Mouse (Mus musculus) heart, postnatal 10 days (tissue): ENCODE measurements at regions not wholly inside any gene's neighbourhood (a gene's known extent, or its start where the extent isn't known, plus 50 kb on each side); places are given as distances from the start of the nearest gene placed in this dataset.

Experiments used
- DNase-seq, 2 experiments: peaks; one replicate each; pipeline ENCODE4 v3.0.0; 2021
- intact Hi-C: fragments of 180-260 bp; cut with DNase I; formaldehyde crosslinking; loops from one replicate; pipeline ENCODE4 v1.15.1; 2025

- intact Hi-C loops: no loop called here
- no peak for DNase-seq
These were observed 61.6 kb downstream of the Gm10295 start for GRCm38 (mm10) chr7:71289702-71290101.

- intact Hi-C loops: no loop called here
- no peak for DNase-seq
These were observed 62.0 kb downstream of the Gm10295 start for GRCm38 (mm10) chr7:71289266-71289665.

GRCm38 (mm10) chr7:71287441-71287840, 63.8 kb downstream of the Gm10295 start:
- no peak for DNase-seq
- intact Hi-C loops: no loop called here

- intact Hi-C loops: no loop called here
- DNase-seq: no peak
These were observed 67.0 kb downstream of the Gm10295 start for GRCm38 (mm10) chr7:71284246-71284645.

GRCm38 (mm10) chr7:71283419-71283818, 67.9 kb downstream of the Gm10295 start:
- no peak for DNase-seq
- intact Hi-C loops: no loop called here

GRCm38 (mm10) chr7:71266101-71266500, 85.2 kb downstream of the Gm10295 start:
- no peak for DNase-seq
- intact Hi-C loops: no loop called here

GRCm38 (mm10) chr7:71264115-71264514, 87.2 kb downstream of the Gm10295 start:
- intact Hi-C loops: no loop called here
- DNase-seq: no peak

- intact Hi-C loops: no loop called here
These were observed 101.6 kb downstream of the Gm10295 start for GRCm38 (mm10) chr7:71249669-71250068.

GRCm38 (mm10) chr7:71249216-71249615, 102.1 kb downstream of the Gm10295 start:
- intact Hi-C loops: no loop called here
- peak in 1 of 2 experiments; percentile 15 for DNase-seq

More at GRCm38 (mm10) chr7:71249669-71250068, 101.6 kb downstream of the Gm10295 start:
- no peak for DNase-seq

- no peak for DNase-seq
- intact Hi-C loops: no loop called here
These were observed 103.4 kb downstream of the Gm10295 start for GRCm38 (mm10) chr7:71247922-71248321.

GRCm38 (mm10) chr7:71242379-71242911, 108.8 kb downstream of the Gm10295 start:
- intact Hi-C loops: no loop called here
- no peak for DNase-seq

- no peak for DNase-seq
- intact Hi-C loops: no loop called here
These were observed 112.1 kb downstream of the Gm10295 start for GRCm38 (mm10) chr7:71239207-71239606.

- intact Hi-C loops: no loop called here
- no peak for DNase-seq
These were observed 115.0 kb downstream of the Gm10295 start for GRCm38 (mm10) chr7:71236334-71236733.

GRCm38 (mm10) chr7:71234176-71234769, 117.0 kb downstream of the Gm10295 start:
- no peak for DNase-seq
- intact Hi-C loops: loop anchor here (5.0 kb wide), 4 partner anchors 138 to 887 kb away; no protein-coding TSS in a partner anchor

- no peak for DNase-seq
- intact Hi-C loops: loop anchor here (2.0 to 5.0 kb wide), 5 partner anchors 80 to 886 kb away; no protein-coding TSS in a partner anchor
These were observed 118.2 kb downstream of the Gm10295 start for GRCm38 (mm10) chr7:71232821-71233815.

- intact Hi-C loops: loop anchor here (2.0 to 5.0 kb wide), 5 partner anchors 138 to 884 kb away; no protein-coding TSS in a partner anchor
- peak; percentile 70 to 71 for DNase-seq
These were observed 120.3 kb downstream of the Gm10295 start for GRCm38 (mm10) chr7:71230901-71231477.

GRCm38 (mm10) chr7:71229183-71229582, 122.1 kb downstream of the Gm10295 start:
- peak in 1 of 2 experiments; percentile 22 for DNase-seq
- intact Hi-C loops: loop anchor here (10.0 kb wide), 2 partner anchors 476 to 636 kb away; no protein-coding TSS in a partner anchor

- intact Hi-C loops: loop anchor here (10.0 kb wide), 2 partner anchors 480 to 640 kb away; no protein-coding TSS in a partner anchor
- no peak for DNase-seq
These were observed 126.9 kb downstream of the Gm10295 start for GRCm38 (mm10) chr7:71224320-71224865.

GRCm38 (mm10) chr7:71223513-71224319, 127.6 kb downstream of the Gm10295 start:
- no peak for DNase-seq
- intact Hi-C loops: loop anchor here (10.0 kb wide), 2 partner anchors 481 to 641 kb away; no protein-coding TSS in a partner anchor
